Mouse (Mus musculus) kidney, adult 2 months (tissue): ENCODE measurements around the gene Oit3.

ENCODE experiments used
- CTCF ChIP-seq: fragments of 200-500 bp; conservative IDR thresholded peaks from 2 replicates; pipeline ENCODE4 v1.5.1; 2011; ENCODE audit warnings: low read depth, mild to moderate bottlenecking, control low read depth, low read length, moderate library complexity, mixed read lengths; ENCODE audit not compliant: insufficient read depth, insufficient read length
- POLR2A ChIP-seq: fragments of 200-500 bp; IDR thresholded peaks from one replicate; pipeline ENCODE4 v1.6.1; 2011; ENCODE audit warnings: low read depth, low read length, control low read depth

DNA sequence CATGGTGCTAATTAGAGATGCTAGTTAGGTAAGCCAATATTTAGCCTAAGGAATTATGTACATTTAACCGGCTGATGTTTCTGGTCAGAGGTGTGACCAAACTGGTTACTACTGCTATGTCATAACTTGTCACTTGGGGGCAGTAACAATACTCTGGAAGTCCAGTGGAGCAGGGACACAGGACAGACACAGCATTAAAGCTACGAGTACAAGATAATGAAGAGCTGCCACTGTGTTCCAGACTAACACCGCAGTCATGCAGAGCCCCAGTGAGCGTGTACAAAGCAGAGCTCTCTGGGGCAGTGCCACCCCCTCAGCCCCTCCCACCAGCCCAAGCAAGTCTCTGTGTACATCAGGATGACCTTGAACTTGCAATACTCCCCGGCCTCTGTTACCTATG is 10.3 kb upstream of the Oit3 start:
- no peak for TF ChIP-seq POLR2A
- peak; percentile 54 for TF ChIP-seq CTCF
